Mouse (Mus musculus) spleen, adult 2 months (tissue): ENCODE results near the gene Ap2s1.

ENCODE experiments used
- CTCF ChIP-seq: fragments of 200-500 bp; IDR thresholded peaks from 2 replicates; pipeline ENCODE4 v1.5.1; 2011; ENCODE audit warnings: mild to moderate bottlenecking, inconsistent platforms; ENCODE audit not compliant: insufficient read depth, insufficient read length, insufficient replicate concordance; ENCODE audit errors: extremely low read depth
- POLR2A ChIP-seq: fragments of 200-500 bp; IDR thresholded peaks from 2 replicates; pipeline ENCODE4 v1.6.1; 2011; ENCODE audit warnings: low read depth, low read length, inconsistent platforms

DNA sequence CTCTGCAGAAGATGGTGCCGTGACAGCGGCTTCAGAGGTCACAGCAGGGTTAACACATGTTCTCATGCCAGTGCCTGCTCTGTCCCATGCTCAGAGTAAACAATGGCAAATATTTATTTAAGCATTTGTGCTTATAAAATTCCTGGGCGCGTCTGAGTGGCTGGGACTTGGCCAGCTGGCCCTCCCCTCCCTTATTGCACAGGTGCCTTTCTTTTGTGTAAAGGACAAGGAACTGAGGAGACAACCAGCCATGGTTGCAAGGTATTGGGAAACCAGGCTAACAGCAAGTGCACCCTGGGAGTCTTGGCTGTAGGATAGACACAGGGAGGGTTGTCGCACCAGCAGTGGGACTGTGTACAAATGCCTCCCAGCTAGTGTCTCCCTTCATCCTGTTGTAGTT lies 54.1 kb downstream of the Ap2s1 start:
- TF ChIP-seq CTCF, result no peak
- TF ChIP-seq POLR2A, result no peak
